Mouse (Mus musculus): ENCODE results near the gene Hpse2.
"Not testable (repeated sequence)": the region's sequence is repeated elsewhere in the genome, so short reads cannot be mapped to it uniquely, and the experiment has no call there.

Hpse2 gene

DNA sequence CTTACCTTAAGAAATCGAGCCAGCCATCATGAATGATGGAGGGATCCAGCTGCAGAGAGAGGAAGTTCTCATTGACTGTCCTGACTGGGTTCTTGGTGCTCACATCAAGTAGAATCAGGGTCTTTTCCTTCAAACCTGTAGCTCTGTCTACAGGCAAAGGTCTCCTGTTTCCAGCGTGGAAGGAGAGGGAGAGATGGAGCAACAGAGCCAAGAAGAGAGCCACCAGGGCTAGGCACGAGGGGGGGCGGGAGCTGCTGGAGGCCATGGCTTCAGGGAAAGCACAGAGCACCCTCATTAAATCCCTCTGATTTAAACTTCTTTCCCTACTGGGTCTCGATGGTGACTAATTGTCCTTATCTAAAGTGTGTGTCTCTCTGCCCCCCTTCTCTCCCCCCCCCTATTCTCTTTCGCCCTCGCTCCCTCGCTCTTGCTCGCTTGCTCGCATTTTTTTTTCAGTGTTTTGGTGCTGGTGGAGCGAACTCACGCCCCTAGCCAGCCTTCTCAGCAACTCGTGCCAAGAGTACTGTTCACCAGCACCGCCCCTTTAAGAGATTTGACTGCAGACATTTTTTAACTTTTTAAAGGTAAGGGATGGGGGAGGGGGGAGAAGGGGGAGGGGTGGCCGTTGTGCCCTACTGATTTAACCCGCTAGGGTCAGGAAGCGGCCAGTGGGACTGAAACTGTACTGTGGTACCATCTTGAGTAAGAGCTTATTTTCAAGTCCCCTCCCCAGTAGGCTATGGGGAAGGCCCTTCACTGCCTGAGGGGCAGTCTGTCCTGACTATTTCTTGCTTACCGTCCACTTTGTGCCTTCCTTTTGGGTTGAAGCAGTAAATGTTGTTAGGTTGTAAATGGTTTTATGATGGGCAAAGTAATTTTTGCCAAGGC lies at the start of gene Hpse2:
Gene Hpse2, minus strand, starts transcription at position 339 of the 888 bp plus-strand sequence.
- no peak for DNase-seq (ENCODE audit: low spot score)

DNA sequence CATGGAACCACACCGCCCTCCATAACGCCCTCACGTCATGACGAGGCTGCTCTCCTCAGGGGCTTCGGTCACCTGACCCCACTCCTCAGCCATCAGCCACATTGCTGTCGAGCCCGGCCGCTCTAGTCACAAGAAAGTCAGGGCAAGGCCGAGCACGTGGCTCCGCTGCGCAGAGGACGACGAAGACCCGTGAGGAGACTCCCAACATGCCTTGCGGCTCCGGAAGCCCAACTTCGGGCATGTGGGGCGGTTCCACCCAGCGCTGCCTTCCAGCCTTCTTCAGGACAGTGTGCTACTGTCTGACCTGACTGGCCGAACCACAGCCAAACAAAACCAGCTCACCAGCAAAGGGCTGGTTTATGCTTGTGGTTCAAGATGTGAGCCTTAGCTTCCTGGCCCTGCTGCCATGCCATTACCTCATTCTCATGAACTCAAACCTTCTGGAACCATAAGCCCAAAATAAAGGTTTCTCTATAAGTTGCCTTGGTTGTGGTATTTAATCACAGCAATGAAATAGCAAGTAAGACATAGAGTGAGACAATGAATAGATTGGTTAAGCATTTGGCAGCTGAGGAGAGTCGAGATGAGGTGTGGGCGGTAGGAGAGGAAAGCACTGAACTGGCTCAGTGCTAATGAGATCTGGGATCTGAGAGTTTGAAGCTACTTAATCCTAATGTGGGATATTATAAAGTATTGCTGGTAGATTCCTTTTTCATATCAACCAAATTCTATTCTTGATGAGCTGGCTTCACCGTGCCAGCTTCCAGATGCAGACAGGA lies 39.5 kb upstream of the Hpse2 start:
- DNase-seq (ENCODE audit: low spot score), result no peak

DNA sequence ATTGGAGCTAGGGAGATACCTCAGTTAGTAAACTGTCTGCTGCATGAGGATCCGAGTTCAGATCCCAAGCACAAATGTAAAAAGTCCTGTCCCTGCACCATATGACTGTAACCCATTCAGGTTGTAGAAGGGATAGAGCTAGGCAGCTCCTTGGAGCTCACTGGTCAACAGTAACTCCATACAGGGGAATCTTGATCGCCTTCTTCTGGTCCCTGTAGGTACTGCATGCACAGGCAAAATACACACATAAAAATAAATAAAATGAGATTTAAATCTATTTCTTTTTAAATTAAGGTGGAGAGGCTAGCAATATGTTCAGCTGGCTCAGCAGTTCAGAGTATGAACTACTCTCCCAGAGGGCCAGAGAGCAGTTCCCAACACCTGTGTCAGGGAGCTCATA lies 35.9 kb upstream of the Hpse2 start:
- no peak for DNase-seq (ENCODE audit: low spot score)

DNA sequence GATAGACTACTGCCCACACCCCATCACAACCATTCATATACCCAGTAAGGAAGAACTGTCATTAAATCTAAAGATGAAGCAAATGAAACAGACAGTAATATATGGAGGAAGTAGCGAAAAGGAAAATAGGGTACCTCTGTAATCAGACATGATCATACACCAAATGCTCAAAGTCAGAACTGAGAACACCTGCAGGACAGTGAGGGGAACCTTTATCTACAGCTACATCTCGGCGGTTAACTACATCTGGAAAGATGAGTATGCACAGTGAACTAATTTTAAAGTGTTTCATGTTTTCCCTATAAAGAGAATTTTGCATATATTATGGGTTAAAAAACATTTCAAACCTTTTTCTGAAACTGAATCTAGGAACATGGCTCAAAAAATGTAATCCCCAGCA lies 32.4 kb upstream of the Hpse2 start:
- DNase-seq (ENCODE audit: low spot score), result no peak

DNA sequence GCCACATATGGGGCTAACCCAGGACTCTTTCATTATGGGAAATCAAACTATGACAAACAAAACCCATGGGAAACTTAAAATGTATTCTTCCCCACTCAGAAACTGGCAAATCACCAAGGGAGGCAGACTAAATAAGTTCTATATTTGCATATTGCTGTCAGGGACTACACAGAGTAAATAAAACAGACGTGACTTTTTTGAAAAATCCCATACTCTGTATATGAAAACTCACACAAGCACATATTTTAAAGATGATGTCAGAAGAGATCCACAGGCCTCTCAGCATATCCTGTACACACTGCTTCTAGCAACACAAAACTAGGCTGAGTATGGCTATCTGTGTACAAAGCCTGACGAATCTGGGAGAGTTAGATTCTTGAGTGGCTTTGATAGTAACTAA lies 27.4 kb upstream of the Hpse2 start:
- DNase-seq (ENCODE audit: low spot score), result no peak

DNA sequence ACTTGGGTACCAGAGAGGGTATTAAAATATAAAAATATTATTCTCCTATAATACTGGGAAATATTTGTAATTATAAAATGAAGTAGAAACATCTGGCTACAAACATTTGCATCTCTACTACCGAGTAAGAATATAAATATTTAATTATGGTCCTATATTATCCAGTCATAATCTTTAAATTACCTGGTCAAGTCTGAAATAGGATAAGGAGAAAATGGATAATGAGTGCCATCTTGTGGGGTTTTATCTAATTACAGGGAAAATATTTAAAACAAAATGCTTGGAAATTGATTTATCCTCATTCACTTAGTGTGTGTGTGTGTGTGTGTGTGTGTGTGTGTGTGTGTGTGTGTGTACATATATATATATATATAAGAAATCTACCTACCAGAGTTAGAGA lies 19.0 kb upstream of the Hpse2 start:
- DNase-seq (ENCODE audit: low spot score), result no peak

DNA sequence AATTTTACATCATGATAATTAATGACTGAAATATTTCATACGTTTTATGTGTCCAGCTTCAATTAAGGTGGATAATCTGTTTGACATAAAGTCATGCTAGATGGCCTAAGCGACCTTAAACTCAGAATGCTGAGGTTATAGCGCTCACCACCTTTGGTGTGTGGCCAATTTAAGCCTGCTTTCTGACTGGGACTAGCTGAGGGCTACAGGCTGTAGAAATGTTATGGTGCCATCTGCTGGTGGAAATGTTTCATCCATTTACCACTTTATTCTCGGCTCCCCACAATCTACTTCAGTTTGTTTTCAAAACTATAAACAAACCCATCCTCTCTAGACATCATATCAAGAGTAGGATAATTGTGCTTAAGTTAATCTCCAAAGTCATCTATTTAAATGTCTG lies 8.2 kb upstream of the Hpse2 start:
- peak; percentile 58 for DNase-seq (ENCODE audit: low spot score)

DNA sequence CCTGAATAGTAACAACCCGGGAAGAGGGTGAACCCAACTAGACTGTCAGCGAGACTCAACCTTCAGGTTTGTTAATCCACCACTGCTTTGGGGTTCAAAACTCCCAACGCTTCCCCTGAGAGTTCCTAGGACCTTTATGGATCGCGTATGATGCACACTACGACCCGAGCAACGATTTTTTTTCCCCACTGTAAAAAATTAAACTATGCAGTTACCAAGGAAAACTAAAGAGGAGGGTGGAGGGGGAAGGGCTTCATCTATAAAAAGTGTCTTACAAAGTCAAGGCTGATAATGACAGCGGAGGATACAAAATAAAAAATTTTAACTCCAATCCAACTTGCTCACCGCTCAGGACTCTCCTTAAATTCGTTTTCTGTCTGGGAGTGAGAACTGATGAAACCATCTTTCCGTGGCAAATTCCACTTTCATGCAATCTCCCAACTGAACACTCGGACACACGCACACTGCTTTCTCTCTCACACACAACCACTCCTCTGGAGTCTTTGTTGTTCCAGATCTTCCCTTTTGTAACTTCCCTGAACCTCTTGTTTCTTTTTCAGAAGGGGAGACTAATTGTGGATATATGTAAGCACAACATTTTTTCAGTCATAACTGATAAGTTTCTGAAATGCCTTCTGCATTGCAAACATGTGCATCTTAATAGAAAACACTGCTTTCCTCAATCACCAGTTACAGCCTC lies 934 bp downstream of the Hpse2 start:
- no peak for DNase-seq (ENCODE audit: low spot score)

DNA sequence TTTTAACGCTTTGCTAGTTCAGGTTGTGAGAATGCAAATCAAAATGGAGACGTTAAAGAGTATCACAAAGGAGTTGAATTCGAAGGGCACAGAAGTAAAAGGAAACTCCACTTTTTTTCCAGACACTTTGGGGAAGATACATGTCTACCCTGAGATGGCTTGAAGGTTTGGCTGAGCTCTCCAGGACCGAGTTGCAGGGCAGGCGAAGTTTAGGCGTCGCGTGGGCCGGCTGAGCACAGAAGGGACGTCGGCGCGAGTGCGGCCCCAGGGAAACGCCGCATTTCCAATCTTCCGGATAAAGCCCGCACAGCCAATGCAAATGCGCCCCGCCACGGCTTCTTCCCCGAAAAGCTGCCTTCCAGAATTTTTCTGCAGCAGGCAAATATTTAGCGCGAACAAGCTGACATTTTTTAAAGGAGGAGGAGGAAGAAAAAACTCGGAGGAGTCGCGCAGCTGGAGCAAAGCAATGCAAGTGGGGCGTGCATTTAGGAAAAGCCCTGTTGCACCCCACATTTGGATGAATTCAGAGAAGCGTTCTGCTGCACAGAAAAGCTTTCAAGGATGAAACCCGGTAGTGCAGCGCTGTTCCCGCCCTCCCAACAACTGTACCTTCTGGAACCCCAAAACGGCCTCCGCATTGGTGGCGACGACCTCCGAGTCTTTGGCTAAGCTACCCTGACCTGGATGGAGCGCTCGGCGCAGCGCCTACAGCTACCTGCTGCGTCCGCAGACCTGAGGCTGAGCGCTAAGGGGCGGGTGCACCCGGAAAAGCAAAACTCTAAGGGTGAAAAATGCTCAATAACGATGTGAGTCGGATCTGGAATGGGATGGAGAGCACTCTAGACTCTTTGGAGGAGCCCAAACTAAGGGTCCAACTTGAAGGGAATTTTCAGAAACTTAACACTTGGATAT lies 1.9 kb downstream of the Hpse2 start:
- DNase-seq (ENCODE audit: low spot score), result no peak

DNA sequence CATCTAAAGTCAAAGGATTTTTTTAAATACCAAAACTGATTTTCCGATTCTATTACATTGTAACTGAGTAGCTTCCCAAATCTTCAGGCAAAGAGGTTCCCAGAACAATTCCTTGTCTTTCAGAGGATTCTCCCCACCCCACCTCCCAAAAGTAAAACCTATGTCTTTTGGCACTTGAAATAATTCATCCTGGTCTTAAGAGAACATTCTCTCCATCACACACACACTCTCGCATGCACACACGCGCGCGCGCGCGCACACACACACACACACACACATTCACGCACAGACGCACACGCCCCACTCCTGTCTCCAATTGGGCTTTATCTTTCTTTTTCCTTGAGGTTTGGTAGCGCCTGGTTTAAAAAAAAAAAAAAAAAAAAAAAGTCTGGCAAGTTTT lies 2.7 kb downstream of the Hpse2 start:
- no peak for DNase-seq (ENCODE audit: low spot score)

DNA sequence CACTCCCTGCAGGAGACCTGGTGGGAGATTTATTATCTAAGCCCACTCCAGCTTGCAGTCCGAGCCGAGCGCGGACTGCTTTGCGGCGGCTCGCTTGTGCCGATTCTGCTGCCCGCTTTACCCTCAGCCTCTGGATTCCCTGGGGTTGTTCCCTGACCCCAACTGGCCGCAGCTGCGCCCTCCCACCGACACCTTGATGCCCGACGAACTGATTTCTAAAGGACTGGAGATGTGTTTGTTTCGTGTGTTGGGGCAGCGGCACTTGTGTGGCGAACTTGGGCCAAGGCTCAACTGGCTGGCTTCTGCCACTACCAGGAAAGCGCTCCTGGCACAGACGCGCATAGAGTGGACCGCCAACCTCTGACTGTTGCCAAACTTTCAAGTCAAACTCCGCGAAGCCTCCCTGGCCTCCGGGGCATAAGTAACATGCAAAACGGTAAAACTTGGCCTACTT lies 3.1 kb downstream of the Hpse2 start:
- DNase-seq (ENCODE audit: low spot score), result peak; percentile 4

DNA sequence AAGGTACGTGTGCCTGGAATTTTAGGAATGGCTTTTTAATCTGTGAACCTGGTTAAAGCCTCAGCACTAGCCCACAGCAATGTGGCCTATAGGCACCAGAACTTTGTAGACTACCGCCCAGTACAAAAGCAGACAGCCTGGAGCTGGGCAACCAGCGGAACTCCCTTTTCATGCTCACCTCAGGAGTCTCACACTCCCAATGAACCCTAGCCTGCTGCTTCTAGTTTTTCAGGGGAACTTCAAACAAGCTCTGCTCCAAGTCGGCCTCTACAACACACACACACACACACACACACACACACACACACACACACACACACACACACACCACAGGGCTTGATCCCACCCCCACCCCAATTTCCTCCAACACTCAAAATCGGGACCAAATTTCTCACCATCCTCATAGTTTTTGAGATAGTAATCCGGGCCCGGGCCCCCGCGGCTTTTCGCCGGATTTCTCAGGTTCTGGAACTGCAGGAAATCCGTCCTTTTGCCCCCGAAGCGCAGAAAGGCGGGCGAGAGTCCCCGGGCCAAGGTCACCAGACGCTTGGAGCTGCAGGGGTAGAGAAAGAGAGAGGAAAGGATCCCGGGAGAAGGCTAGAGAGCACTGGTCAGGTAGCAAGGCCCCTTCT lies 3.7 kb downstream of the Hpse2 start:
- DNase-seq (ENCODE audit: low spot score), result no peak

DNA sequence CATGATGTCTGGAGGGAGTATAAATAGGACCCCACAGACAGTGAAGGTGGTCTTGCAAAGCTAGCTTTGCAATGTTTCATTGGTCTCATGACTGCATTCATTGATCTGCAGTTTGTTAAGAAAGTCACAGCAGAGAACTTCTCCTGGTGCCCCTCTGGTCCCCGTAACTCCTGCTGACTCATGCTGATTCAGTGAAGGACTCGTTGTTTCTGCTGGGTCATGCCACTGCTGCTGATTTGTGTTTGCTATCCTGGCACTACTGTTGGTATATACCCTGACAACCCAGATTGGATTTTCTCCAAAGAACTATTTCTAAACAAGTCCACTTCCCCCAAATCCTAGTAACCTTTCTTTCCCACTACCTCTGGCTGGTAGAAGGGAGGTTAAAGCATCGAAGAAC lies 29.3 kb downstream of the Hpse2 start:
- DNase-seq (ENCODE audit: low spot score), result no peak

DNA sequence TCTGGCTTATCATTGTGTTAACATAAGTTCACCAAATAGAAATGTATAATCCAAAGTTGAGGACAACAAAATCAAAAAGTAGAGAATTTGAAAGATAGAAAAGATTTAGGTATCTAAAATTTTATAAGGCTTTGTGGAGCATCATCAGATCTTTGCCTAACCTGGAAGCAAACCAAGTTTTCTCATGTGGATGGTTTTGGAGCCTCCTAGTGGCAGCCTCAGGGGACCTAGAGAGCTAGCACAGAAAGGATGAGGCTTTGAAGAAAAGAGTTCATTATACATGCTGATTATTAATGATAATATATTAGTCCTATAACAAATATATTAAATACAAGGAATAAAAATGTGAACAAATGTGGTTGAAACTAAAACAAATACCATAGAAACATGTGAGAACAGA lies 77.0 kb downstream of the Hpse2 start:
- DNase-seq (ENCODE audit: low spot score), result peak; percentile 39

DNA sequence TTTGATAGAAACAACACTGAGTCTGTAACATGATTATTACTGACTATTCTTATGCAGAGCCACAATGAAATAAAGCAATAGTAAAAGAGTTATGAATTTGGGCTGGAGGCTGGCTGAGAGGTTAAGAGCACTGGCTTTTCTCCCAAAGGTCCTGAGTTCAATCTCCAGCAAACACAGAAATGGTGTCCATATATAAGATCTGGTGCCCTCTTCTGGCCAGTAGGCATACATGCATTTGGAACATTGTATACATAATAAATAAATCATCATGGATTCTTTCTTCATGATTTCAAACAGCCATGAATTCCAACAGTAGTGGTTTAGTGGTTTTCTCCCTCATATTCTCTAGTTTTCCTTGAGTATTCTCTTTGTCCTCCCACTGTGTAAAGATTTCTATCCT lies 81.4 kb downstream of the Hpse2 start:
- no peak for DNase-seq (ENCODE audit: low spot score)

DNA sequence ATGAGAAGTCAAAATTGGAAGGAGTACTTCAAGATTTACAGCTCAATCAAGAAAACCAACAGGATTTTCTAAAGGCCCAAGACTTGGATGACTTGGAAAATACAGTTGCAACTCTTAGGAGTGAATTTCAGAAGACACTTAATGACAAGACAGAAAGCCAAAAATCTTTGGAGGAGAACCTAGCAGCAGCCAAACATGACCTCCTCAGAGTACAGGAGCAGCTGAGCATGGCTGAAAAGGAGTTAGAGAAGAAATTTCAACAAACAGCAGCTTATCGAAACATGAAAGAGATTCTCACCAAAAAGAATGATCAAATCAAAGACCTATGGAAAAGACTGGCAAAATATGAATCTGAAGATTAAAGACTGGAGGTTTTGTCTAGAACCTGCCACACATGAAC lies 106.8 kb downstream of the Hpse2 start:
- not testable (repeated sequence) for DNase-seq (ENCODE audit: low spot score)

DNA sequence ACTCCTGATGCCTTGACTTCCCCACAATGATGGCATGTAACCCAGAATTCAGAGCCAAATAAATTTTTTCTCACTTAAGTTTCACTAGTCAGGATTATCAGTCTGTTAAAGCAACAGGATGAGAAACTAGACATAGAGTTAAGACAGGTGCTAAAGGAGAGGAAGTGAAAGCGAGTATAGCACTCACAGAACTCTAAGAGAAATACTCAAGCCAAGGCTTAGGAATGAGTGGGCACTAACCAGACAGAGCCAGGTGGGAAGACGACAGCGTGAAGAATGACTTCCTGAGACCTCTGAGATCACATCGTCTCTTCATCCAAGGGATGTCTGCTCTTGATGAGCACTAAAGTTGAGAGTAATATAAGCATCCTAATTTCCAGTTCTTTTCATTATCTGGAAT lies 144.2 kb downstream of the Hpse2 start:
- no peak for DNase-seq (ENCODE audit: low spot score)

DNA sequence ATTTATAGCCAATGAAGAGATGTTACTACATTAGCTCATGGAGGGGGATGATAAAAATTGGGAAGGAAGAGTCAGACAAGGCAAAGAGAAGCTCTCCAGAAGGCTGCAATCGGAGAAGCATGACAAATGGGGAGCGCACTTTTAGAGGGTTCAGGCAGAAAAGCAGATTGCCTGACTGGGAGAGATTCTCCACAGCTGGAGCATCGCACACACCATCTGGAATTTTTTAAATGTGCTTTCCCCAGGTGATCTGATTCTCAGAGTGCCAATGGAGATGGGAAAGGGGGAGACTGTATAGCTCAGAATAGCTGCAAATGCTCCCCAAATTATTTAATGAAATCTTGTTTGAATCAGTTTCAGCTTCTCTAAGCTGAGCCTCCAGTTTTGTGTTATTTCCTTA lies 156.4 kb downstream of the Hpse2 start:
- no peak for DNase-seq (ENCODE audit: low spot score)

DNA sequence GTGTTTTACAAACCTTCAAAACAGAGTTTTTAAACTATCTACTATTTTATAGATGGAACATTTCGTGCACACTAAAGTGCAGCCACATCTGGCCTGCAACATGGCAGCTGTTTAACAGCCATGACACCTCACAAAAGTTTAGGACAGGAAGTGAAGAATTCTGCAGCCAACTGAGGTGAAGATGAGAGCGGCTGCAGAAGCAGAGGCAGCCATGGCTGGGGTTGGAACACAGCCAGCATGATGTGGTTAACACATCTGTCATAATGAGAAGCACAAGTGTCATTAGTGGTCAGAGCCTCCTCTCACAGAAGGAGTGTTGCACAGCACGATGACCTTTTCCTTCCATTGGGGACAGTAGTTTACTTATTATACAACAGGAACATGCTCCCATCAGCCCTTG lies 194.6 kb downstream of the Hpse2 start:
- DNase-seq (ENCODE audit: low spot score), result no peak

DNA sequence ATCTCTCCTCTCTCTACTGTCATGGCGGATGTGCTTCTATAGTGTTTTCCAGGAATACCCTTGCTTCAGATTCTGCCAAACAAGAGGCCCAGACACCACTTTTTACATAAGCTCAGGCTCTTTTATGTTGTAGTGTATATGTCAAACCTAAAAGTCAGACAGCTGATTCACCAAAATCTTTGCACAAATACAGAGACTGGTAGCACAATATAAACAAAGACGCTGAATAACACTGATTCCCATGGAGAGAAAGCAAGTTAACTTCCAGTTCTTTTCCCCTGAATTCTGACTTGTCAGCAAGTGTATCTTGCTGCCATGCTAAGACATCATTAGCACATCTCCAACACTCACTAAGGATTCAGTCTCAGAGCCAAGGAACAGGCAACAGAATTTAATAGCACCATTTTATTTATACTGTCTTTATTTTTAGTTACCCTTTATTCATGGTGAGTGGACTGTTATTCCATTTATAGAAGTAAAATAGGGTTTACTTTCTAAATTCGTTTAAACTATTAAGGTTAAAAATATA lies 212.7 kb downstream of the Hpse2 start:
- no peak for DNase-seq (ENCODE audit: low spot score)

DNA sequence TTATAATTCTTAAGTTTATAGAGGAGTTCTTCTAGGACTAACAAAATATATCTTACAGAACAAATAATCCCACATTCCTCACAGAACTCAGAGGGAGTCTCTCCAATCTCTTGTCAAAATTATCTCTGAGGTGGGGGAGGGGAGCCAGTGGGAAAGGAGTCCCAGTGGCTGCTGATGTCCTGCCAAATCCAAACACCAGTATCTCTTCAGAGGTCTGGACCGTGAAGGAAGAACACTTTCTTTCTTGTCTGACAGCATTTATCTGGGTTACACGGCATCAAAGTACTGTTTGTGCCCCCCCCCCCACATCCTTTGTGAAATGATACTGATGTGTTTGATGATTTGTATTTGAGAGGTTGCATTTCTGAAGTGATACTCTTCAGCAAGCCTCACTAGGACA lies 213.3 kb downstream of the Hpse2 start:
- DNase-seq (ENCODE audit: low spot score), result no peak

Data from layer of hippocampus, adult 11-12 months (tissue).